Mouse (Mus musculus): ENCODE data around the gene Pkp4. TPM values are rescaled to one million over a fixed set of nuclear protein-coding genes. Genes with fewer than 3 reads are reported as not detected.

Pkp4 gene
- polyA plus RNA-seq, 1 experiment from 2014 or later, result 11.6 TPM

- DNase-seq (ENCODE audit: low spot score), result no peak
Measured at GRCm38 (mm10) chr2:59219997-59220789, 59.5 kb downstream of the Pkp4 start.

- no peak for DNase-seq (ENCODE audit: low spot score)
Measured at GRCm38 (mm10) chr2:59226383-59226782, 65.7 kb downstream of the Pkp4 start.

- DNase-seq (ENCODE audit: low spot score), result no peak
Measured at GRCm38 (mm10) chr2:59227011-59227410, 66.4 kb downstream of the Pkp4 start.

GRCm38 (mm10) chr2:59227508-59228263 is 67.0 kb downstream of the Pkp4 start:
- DNase-seq (ENCODE audit: low spot score), result no peak

GRCm38 (mm10) chr2:59229250-59229895 is 68.7 kb downstream of the Pkp4 start:
- DNase-seq (ENCODE audit: low spot score), result no peak

- DNase-seq (ENCODE audit: low spot score), result no peak
Measured at GRCm38 (mm10) chr2:59230656-59231055, 70.0 kb downstream of the Pkp4 start.

- DNase-seq (ENCODE audit: low spot score), result no peak
Measured at GRCm38 (mm10) chr2:59231514-59231913, 70.9 kb downstream of the Pkp4 start.

GRCm38 (mm10) chr2:59233294-59233923 is 72.8 kb downstream of the Pkp4 start:
- no peak for DNase-seq (ENCODE audit: low spot score)

- DNase-seq (ENCODE audit: low spot score), result no peak
Measured at GRCm38 (mm10) chr2:59233936-59234335, 73.3 kb downstream of the Pkp4 start.

GRCm38 (mm10) chr2:59234537-59234936 is 73.9 kb downstream of the Pkp4 start:
- no peak for DNase-seq (ENCODE audit: low spot score)

- no peak for DNase-seq (ENCODE audit: low spot score)
Measured at GRCm38 (mm10) chr2:59239841-59240395, 79.3 kb downstream of the Pkp4 start.

GRCm38 (mm10) chr2:59242117-59242516 is 81.5 kb downstream of the Pkp4 start:
- DNase-seq (ENCODE audit: low spot score), result no peak

GRCm38 (mm10) chr2:59244273-59245097 is 83.8 kb downstream of the Pkp4 start:
- DNase-seq (ENCODE audit: low spot score), result no peak

- no peak for DNase-seq (ENCODE audit: low spot score)
Measured at GRCm38 (mm10) chr2:59245098-59245388, 84.4 kb downstream of the Pkp4 start.

- DNase-seq (ENCODE audit: low spot score), result no peak
Measured at GRCm38 (mm10) chr2:59248806-59249205, 88.2 kb downstream of the Pkp4 start.

- no peak for DNase-seq (ENCODE audit: low spot score)
Measured at GRCm38 (mm10) chr2:59252818-59253217, 92.2 kb downstream of the Pkp4 start.

- no peak for DNase-seq (ENCODE audit: low spot score)
Measured at GRCm38 (mm10) chr2:59253435-59253834, 92.8 kb downstream of the Pkp4 start.

- no peak for DNase-seq (ENCODE audit: low spot score)
Measured at GRCm38 (mm10) chr2:59258821-59259231, 98.2 kb downstream of the Pkp4 start.

- no peak for DNase-seq (ENCODE audit: low spot score)
Measured at GRCm38 (mm10) chr2:59259346-59259745, 98.7 kb downstream of the Pkp4 start.

- DNase-seq (ENCODE audit: low spot score), result no peak
Measured at GRCm38 (mm10) chr2:59261203-59261602, 100.6 kb downstream of the Pkp4 start.

GRCm38 (mm10) chr2:59266428-59266827 is 105.8 kb downstream of the Pkp4 start:
- DNase-seq (ENCODE audit: low spot score), result no peak

All from thymus, postnatal 0 days (tissue).